Mouse (Mus musculus) spleen, adult 2 months (tissue): Measurements from ENCODE around the gene Ncf4.

Source experiments
- CTCF ChIP-seq: fragments of 200-500 bp; IDR thresholded peaks from 2 replicates; pipeline ENCODE4 v1.5.1; 2011; ENCODE audit warnings: mild to moderate bottlenecking, inconsistent platforms; ENCODE audit not compliant: insufficient read depth, insufficient read length, insufficient replicate concordance; ENCODE audit errors: extremely low read depth
- POLR2A ChIP-seq: fragments of 200-500 bp; IDR thresholded peaks from 2 replicates; pipeline ENCODE4 v1.6.1; 2011; ENCODE audit warnings: low read depth, low read length, inconsistent platforms

- TF ChIP-seq CTCF (no peak), POLR2A (no peak)
These were observed 16.8 kb upstream of the Ncf4 start for GRCm38 (mm10) chr15:78227816-78228215.
